Mouse (Mus musculus) bone marrow macrophage, adult 2 months (primary cell): Measurements from ENCODE around the gene Psmb8.

Experiments used
- CTCF ChIP-seq: IDR thresholded peaks from 2 replicates; pipeline ENCODE4 v1.5.1; 2012; ENCODE audit warnings: low read depth, mild to moderate bottlenecking, low read length, moderate library complexity
- POLR2A ChIP-seq: IDR thresholded peaks from 2 replicates; pipeline ENCODE4 v1.6.1; 2012; ENCODE audit warnings: mild to moderate bottlenecking, low read depth, low read length, borderline replicate concordance

GRCm38 (mm10) chr17:34248764-34249163 is 51.2 kb downstream of the Psmb8 start:
- no peak for TF ChIP-seq CTCF
- no peak for TF ChIP-seq POLR2A
